Mouse (Mus musculus) lung, embryonic 14.5 days (tissue): Measurements from ENCODE around the gene Mrtfa. TPM values are rescaled to one million over a fixed set of nuclear protein-coding genes. Genes with fewer than 3 reads are reported as not detected.

Experiments
- ATAC-seq: fragments of 200-750 bp; cut with Nextera tagmentation; 2 replicates; pipeline ENCODE4 v1.8.0; 2017; ENCODE audit warnings: mild to moderate bottlenecking, moderate TSS enrichment, moderate library complexity; ENCODE audit not compliant: insufficient read depth
- DNase-seq: peaks from one replicate; pipeline ENCODE4 v3.0.0-alpha.2; 2015
- H3K27ac ChIP-seq: fragments of 300-500 bp; sonication (generic); 2 replicates; pipeline ENCODE4 v1.5.1; 2014; ENCODE audit warnings: low read depth, mild to moderate bottlenecking, moderate library complexity
- H3K27me3 ChIP-seq: fragments of 300-500 bp; sonication (generic); 2 replicates; pipeline ENCODE4 v1.6.1; 2014; ENCODE audit warnings: low read length, control low read depth; ENCODE audit not compliant: insufficient read depth
- H3K36me3 ChIP-seq: fragments of 300-500 bp; sonication (generic); 2 replicates; pipeline ENCODE4 v1.6.1; 2014; ENCODE audit warnings: control low read depth; ENCODE audit not compliant: insufficient read depth
- H3K4me1 ChIP-seq: fragments of 300-500 bp; sonication (generic); 2 replicates; pipeline ENCODE4 v1.6.1; 2014; ENCODE audit warnings: antibody characterized with exemption, control low read depth; ENCODE audit not compliant: insufficient read depth
- H3K4me2 ChIP-seq: fragments of 300-500 bp; sonication (generic); 2 replicates; pipeline ENCODE4 v1.6.1; 2014; ENCODE audit warnings: mild to moderate bottlenecking
- H3K4me3 ChIP-seq: fragments of 300-500 bp; sonication (generic); 2 replicates; pipeline ENCODE4 v1.5.1; 2014; ENCODE audit warnings: low read depth, low read length
- H3K9ac ChIP-seq: fragments of 300-500 bp; sonication (generic); 2 replicates; pipeline ENCODE4 v1.6.1; 2014
- H3K9me3 ChIP-seq: fragments of 300-500 bp; sonication (generic); 2 replicates; pipeline ENCODE4 v1.6.1; 2016; ENCODE audit warnings: low read depth, low read length, control low read depth
- CTCF ChIP-seq: IDR thresholded peaks from 2 replicates; pipeline ENCODE4 v1.5.1; 2016; ENCODE audit warnings: antibody characterized with exemption, low read depth
- WGBS: fragments of 180-500 bp; shearing (Covaris S2); extraction: QIAGEN DNeasy Blood & Tissue Kit; methylation state at CpG from one replicate; pipeline ENCODE4 v1.1.7; 2014; 5-methylcytosine and 5-hydroxymethylcytosine counted together
- polyA plus RNA-seq: library from polyadenylated mRNA; unstranded; fragments of >200 nt; fragmentation: Nextera tagmentation; extraction: Ambion mirVana; gene quantifications from 2 replicates; pipeline ENCODE4 v1.2.1, GENCODE M21; 2014

Mrtfa gene
- polyA plus RNA-seq, 1 experiment from 2014 or later, result 28.9 TPM

- peak overlapping the region; percentile 89 for H3K4me2 ChIP-seq
- 89% methylated on average over 2 of the region's 2 CpGs for WGBS
- no peak for TF ChIP-seq CTCF
Observed at GRCm38 (mm10) chr15:81189061-81189460, 1.5 kb downstream of the Mrtfa start.

GRCm38 (mm10) chr15:81184913-81185312 is 5.6 kb downstream of the Mrtfa start:
- Histone ChIP-seq H3K4me2 (no peak overlapping the region), H3K9ac (no peak overlapping the region), H3K36me3 (peaks cover 7% of the 10 kb centered on the region; the same call in 1 of the 2 replicates), H3K4me1 (no peaks in the 10 kb centered on the region; the same call in 1 of the 2 replicates), H3K27me3 (no peaks in the 10 kb centered on the region), H3K4me3 (no peak overlapping the region), H3K9me3 (no peaks in the 10 kb centered on the region), H3K27ac (no peak overlapping the region)
- WGBS, result 73% methylated on average over 1 of the region's 1 CpGs
- no peak for DNase-seq
- no peak for TF ChIP-seq CTCF
- ATAC-seq, result no peak

More at GRCm38 (mm10) chr15:81189061-81189460, 1.5 kb downstream of the Mrtfa start:
- H3K9me3 ChIP-seq, result no peaks in the 10 kb centered on the region
- H3K27ac ChIP-seq, result no peak overlapping the region
- no peak overlapping the region for H3K9ac ChIP-seq
- DNase-seq, result no peak
- H3K4me1 ChIP-seq, result no peaks in the 10 kb centered on the region; the same call in 1 of the 2 replicates
- H3K27me3 ChIP-seq, result no peaks in the 10 kb centered on the region
- no peak for ATAC-seq
- peaks cover 7% of the 10 kb centered on the region; the same call in 1 of the 2 replicates for H3K36me3 ChIP-seq
- peak overlapping the region; percentile 92; the same call in 1 of the 2 replicates for H3K4me3 ChIP-seq

GRCm38 (mm10) chr15:81181233-81181632 is 9.3 kb downstream of the Mrtfa start:
- 46% methylated on average over 2 of the region's 2 CpGs for WGBS
- Histone ChIP-seq H3K4me3 (no peak overlapping the region), H3K27ac (no peak overlapping the region), H3K9me3 (no peaks in the 10 kb centered on the region), H3K27me3 (no peaks in the 10 kb centered on the region), H3K4me1 (no peaks in the 10 kb centered on the region), H3K4me2 (no peak overlapping the region), H3K36me3 (no peaks in the 10 kb centered on the region), H3K9ac (no peak overlapping the region)
- ATAC-seq (no peak), DNase-seq (no peak)
- no peak for TF ChIP-seq CTCF

- no peaks in the 10 kb centered on the region for H3K9me3 ChIP-seq
- H3K4me2 ChIP-seq, result no peak overlapping the region
- WGBS, result 48% methylated on average over 2 of the region's 2 CpGs
- TF ChIP-seq CTCF, result 0 out of 2 replicates have a peak, but pooled peaks have one; percentile 5
- no peaks in the 10 kb centered on the region for H3K36me3 ChIP-seq
- no peak overlapping the region for H3K27ac ChIP-seq
- H3K4me3 ChIP-seq, result no peak overlapping the region
- no peaks in the 10 kb centered on the region for H3K27me3 ChIP-seq
- ATAC-seq (no peak; the same call in 1 of the 2 replicates), DNase-seq (peak; percentile 57)
- H3K9ac ChIP-seq, result no peak overlapping the region
- H3K4me1 ChIP-seq, result no peaks in the 10 kb centered on the region
Observed at GRCm38 (mm10) chr15:81179523-81179922, 11.0 kb downstream of the Mrtfa start.

GRCm38 (mm10) chr15:81178703-81179102 is 11.9 kb downstream of the Mrtfa start:
- no peak for TF ChIP-seq CTCF
- WGBS, result 29% methylated on average over 11 of the region's 11 CpGs
- no peaks in the 10 kb centered on the region for H3K4me1 ChIP-seq
- no peaks in the 10 kb centered on the region for H3K36me3 ChIP-seq
- H3K4me2 ChIP-seq, result no peak overlapping the region
- no peak overlapping the region for H3K4me3 ChIP-seq
- no peaks in the 10 kb centered on the region for H3K27me3 ChIP-seq
- no peak overlapping the region for H3K27ac ChIP-seq
- ATAC-seq (no peak), DNase-seq (no peak)
- no peak overlapping the region for H3K9ac ChIP-seq
- no peaks in the 10 kb centered on the region for H3K9me3 ChIP-seq

GRCm38 (mm10) chr15:81177860-81178259 is 12.7 kb downstream of the Mrtfa start:
- DNase-seq (no peak), ATAC-seq (no peak)
- H3K27me3 ChIP-seq, result no peaks in the 10 kb centered on the region
- TF ChIP-seq CTCF, result no peak
- H3K36me3 ChIP-seq, result no peaks in the 10 kb centered on the region
- H3K9me3 ChIP-seq, result no peaks in the 10 kb centered on the region
- WGBS, result 87% methylated on average over 7 of the region's 7 CpGs
- H3K4me3 ChIP-seq, result no peak overlapping the region
- no peak overlapping the region for H3K4me2 ChIP-seq
- H3K4me1 ChIP-seq, result no peaks in the 10 kb centered on the region
- no peak overlapping the region for H3K27ac ChIP-seq
- H3K9ac ChIP-seq, result no peak overlapping the region

GRCm38 (mm10) chr15:81175633-81176032 is 14.9 kb downstream of the Mrtfa start:
- H3K4me1 ChIP-seq, result no peaks in the 10 kb centered on the region
- no peak overlapping the region for H3K4me2 ChIP-seq
- H3K36me3 ChIP-seq, result no peaks in the 10 kb centered on the region
- 83% methylated on average over 3 of the region's 3 CpGs for WGBS
- TF ChIP-seq CTCF, result no peak
- ATAC-seq (no peak), DNase-seq (no peak)
- H3K27ac ChIP-seq, result no peak overlapping the region
- H3K9me3 ChIP-seq, result no peaks in the 10 kb centered on the region
- no peaks in the 10 kb centered on the region for H3K27me3 ChIP-seq
- H3K4me3 ChIP-seq, result no peak overlapping the region
- H3K9ac ChIP-seq, result no peak overlapping the region
